Mouse (Mus musculus) right cerebral cortex, postnatal 4 days (tissue): Measurements from ENCODE around the gene Chrdl2.
"Not testable (repeated sequence)": the region's sequence is repeated elsewhere in the genome, so short reads cannot be mapped to it uniquely, and the experiment has no call there.

ENCODE experiments used
- DNase-seq: peaks from one replicate; pipeline ENCODE4 v3.0.0-alpha.2; 2022

Chrdl2 gene

GRCm38 (mm10) chr7:100042120-100042519 is 36.1 kb downstream of the Chrdl2 start:
- DNase-seq, result no peak

- DNase-seq, result no peak
Measured at GRCm38 (mm10) chr7:100043096-100043495, 37.1 kb downstream of the Chrdl2 start.

- no peak for DNase-seq
Measured at GRCm38 (mm10) chr7:100043605-100044031, 37.6 kb downstream of the Chrdl2 start.

- DNase-seq, result no peak
Measured at GRCm38 (mm10) chr7:100046486-100046885, 40.5 kb downstream of the Chrdl2 start.

- DNase-seq, result no peak
Measured at GRCm38 (mm10) chr7:100051904-100052303, 45.9 kb downstream of the Chrdl2 start.

GRCm38 (mm10) chr7:100052991-100053390 is 47.0 kb downstream of the Chrdl2 start:
- not testable (repeated sequence) for DNase-seq

- DNase-seq, result no peak
Measured at GRCm38 (mm10) chr7:100073959-100074358, 68.0 kb downstream of the Chrdl2 start.

- no peak for DNase-seq
Measured at GRCm38 (mm10) chr7:100076296-100076695, 70.3 kb downstream of the Chrdl2 start.

GRCm38 (mm10) chr7:100077071-100077470 is 71.1 kb downstream of the Chrdl2 start:
- no peak for DNase-seq

GRCm38 (mm10) chr7:100080087-100080781 is 74.3 kb downstream of the Chrdl2 start:
- DNase-seq, result no peak

GRCm38 (mm10) chr7:100082836-100083235 is 76.9 kb downstream of the Chrdl2 start:
- DNase-seq, result no peak

GRCm38 (mm10) chr7:100083812-100084211 is 77.8 kb downstream of the Chrdl2 start:
- no peak for DNase-seq
